Mouse (Mus musculus) embryo, embryonic 10.5 days (tissue): ENCODE measurements around the gene Fbxo39.
A peak's percentile ranks its signal among the peaks of the same experiment; 100 is the strongest.

Experiments used
- DNase-seq: peaks from one replicate; pipeline ENCODE4 v3.0.0-alpha.2; 2015; ENCODE audit warnings: low spot score

Fbxo39 gene

GRCm38 (mm10) chr11:72314151-72314895 is at the start of gene Fbxo39:
TSS of gene Fbxo39 (plus strand) at chr11:72314444.
- DNase-seq = peak; percentile 10

- DNase-seq = peak; percentile 25
Observed at GRCm38 (mm10) chr11:72265483-72265882, 48.8 kb upstream of the Fbxo39 start.

- peak; percentile 81 for DNase-seq
Observed at GRCm38 (mm10) chr11:72266207-72266959, 47.9 kb upstream of the Fbxo39 start.

DNA sequence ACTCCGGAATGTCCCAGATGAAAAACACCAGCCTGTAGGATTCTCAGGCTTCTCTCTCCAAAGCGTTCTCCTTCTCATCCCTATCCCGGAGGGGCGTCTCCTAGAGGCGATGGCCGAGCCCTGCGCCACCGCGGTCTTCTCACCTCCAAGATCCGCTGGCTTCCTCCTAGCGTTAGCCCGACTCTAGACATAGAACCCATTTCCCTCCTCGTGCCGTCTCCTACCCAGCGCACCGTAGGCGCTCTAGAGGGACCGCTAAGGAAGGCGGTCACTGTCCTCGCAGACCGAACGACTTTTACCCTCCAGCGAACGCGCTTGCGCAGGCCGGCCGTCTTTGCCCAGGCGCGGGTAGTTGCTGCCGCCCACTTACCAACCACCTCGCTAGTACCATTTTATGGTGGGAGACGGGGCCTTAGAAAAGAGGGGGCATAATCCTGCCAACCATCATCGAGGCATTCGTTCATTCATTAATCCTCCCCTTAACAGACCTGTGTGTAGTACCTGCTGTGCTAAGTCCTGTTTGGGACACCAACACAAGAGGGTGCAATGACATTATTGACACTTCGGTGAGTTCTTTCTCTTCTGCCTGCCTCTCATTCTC is 47.2 kb upstream of the Fbxo39 start, which contains the start of gene Slc13a5:
Slc13a5 (minus strand) TSS at position 263 of the 601 bp plus-strand sequence.
- DNase-seq = peak; percentile 52

DNA sequence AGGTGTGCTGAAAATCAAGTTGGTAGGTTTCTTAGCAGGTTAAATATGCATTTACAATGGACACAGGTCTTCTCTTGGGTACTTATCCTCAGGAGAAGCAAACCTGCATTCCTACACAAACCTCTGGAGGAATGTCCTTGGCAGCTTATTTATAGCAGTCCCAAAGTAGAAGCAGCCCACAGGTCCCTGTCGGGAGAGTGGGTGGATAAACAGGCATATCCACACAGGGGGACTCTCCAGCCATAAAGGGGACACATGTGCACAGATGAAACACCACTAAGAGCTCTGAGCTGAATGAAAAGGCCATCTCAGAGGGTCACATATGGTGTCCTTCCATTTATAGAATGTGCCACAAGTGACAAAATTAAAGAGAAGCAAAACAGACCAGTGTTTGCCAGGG is 42.5 kb upstream of the Fbxo39 start:
- no peak for DNase-seq

DNA sequence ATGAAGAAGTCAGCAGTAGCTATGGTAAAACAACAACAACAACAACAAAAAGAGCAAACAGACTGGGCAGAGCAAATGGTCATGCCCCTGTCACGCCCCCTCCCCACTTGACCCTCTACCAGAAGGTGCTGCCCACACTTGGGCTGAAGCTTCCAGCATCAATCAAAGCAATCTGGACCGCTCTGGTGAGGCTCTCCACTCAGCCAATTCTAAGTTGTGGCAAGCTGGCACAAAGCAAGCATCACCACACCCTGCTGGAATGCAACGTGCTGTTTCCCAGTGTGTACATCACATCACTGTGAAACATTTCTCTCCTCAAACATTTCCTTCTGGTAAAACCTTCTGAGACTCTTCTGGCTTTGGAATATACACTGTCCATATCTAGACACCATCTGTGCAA is 40.9 kb upstream of the Fbxo39 start:
- DNase-seq = no peak

GRCm38 (mm10) chr11:72281143-72281851 is 32.9 kb upstream of the Fbxo39 start:
- no peak for DNase-seq

DNA sequence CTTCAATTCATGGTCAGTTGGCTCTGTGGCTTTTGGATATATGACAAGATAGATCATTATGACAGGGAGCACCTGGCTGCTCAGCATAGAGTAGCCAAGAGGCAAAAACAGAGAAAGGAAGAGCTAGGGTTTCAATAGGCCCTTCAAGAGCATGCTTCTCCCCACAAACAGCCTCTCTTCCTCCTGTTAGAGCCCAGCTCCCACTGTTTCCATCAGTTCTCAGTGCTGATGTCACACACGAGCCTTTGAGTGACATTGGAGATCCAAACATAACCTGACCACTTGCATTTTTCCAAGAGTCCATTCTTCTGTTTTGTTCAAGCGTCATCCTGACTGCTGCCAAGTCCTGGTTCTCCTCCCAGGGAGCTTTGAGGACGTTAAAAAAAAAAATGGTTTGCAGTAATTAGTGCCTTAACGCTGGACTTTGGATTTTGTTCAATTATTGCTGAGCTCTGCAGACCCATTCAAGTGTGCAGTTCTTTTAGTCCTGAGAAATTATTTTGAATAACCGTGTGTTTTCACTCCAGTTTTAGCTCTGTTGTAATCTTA is 32.3 kb upstream of the Fbxo39 start:
- no peak for DNase-seq

GRCm38 (mm10) chr11:72283486-72284224 is 30.6 kb upstream of the Fbxo39 start:
- no peak for DNase-seq

DNA sequence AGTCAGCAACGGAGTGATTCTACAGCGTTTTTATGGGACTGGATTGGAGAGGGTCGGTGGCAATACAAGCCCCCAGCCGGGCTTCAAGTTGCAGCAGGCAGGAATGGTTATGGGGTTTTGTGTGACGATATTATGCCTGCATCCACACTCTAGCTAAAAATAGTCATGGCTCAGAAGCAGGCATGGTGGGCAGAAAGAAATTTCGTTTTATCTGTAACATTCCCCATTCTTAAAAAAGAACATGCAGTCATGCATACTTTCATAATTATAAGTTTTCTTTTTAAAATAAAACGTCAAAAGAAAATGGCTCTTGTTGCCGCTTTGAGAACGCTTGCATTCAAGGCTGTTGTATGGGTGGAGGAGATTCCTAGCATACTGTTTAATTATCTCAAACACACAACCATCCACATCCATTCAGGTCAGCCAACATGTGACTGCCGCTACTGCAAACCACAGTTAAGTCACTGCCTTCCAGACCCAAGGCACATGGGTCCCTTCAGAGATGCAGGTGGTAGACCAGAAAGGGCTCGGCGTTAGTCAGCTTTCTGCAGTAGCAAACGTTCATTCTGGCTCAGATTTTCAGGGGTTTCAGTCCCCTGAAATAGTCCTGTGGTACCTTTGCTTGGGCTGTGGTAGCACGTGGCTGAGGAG is 29.6 kb upstream of the Fbxo39 start:
- DNase-seq = no peak

DNA sequence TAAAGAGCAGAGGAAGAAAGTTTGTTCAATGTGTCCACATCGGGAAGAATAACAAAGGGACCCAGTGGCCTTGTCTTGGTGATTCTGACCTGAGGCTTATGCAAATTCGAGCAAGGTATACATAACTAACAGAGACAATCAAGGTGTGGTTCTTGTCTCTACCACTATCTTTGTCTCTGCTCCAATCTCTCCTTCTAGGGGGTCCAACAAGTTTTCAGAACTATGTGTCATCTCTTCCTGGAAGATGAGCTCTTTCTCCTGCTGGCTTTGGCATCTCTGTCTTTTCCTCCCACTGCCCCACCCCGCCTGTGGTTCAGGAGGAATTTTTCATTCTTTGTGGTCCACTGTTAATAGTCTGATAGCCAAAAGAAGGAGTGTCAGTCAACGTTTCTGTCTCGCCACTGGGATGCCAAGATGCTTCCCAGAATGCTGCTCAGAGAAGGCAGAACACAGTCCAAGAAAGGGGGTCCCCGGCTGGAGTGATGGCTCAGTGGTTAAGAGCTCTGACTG is 28.2 kb upstream of the Fbxo39 start:
- no peak for DNase-seq

DNA sequence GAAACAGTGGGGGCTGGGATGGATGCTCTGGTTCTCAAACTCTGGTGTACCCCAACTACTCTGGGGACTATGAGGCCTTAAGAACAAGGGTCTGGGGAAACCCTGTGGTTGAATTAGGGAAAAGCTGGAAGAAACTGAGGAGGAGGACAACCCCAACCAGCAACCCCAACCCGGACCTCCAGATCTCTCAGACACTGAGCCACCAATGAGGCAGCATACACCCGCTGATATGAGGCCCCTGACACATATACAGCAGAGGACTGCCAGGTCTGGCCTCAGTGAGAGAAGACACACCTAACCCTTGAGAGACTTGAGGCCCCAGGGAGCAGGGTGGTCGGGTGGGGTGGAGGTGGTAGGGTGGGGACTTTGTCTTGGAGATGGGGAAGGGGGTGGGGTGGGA is 27.6 kb upstream of the Fbxo39 start:
- no peak for DNase-seq

DNA sequence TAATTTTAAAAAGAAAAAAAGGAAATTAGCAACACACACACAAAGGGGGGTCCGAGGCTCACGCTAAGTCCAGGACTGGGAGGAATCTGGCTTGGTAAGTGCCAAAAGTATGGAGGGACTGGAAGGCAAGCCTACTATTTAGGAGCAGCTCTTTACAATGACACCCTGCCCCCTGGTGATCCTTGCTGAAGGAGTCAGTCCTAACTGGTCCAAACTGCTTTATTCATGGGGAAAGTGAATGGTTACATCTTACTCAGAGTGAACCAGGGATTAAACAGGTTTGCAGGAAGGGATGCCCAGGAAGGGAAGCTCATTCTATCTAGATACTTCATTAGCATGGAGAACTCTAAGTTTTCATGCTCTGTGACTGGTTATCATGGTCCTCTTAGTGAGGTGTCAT is 27.1 kb upstream of the Fbxo39 start:
- no peak for DNase-seq

DNA sequence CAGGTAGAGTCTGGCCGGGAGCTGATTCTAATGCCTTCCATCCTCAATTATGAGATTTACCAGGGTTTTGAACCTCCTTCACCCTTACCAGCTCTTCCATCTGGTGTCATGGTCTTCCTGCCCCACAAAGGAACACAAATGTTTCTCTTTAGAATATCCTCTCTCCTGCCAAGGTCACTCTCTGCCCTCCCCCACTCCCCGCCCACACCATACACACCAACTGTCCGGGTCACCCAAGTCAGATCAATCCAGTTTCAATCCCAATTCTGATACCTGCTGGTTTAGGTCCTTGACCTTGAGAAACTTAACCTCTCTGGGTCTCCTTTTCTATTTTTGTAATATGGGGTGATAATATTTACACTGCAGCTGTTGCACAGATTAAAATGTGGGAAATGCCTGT is 26.7 kb upstream of the Fbxo39 start:
- DNase-seq = no peak

- no peak for DNase-seq
Observed at GRCm38 (mm10) chr11:72293116-72293515, 21.1 kb upstream of the Fbxo39 start.

GRCm38 (mm10) chr11:72301334-72301733 is 12.9 kb upstream of the Fbxo39 start, which contains the start of gene Xaf1:
TSS of gene Xaf1 (plus strand) at chr11:72301629.
- DNase-seq = peak; percentile 3

DNA sequence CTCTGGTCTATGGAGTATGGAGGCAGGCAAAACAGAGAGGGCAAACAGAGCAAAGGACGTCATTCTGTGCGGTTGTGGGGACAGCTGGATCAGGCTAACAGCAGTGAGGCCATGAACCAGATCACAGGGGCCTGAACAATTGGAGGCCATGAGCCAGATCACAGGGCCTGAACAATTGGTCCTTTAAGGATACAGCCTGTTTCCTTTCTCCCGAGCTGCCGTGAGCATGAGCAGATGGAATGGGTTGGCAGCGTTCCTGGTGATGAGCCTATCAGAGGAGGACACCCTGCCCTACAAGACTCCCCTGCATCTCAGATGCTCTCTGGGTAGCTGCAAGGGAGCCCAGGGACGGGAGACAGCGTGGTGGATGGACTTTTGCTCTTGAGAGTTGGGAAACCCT is 12.0 kb upstream of the Fbxo39 start:
- no peak for DNase-seq

DNA sequence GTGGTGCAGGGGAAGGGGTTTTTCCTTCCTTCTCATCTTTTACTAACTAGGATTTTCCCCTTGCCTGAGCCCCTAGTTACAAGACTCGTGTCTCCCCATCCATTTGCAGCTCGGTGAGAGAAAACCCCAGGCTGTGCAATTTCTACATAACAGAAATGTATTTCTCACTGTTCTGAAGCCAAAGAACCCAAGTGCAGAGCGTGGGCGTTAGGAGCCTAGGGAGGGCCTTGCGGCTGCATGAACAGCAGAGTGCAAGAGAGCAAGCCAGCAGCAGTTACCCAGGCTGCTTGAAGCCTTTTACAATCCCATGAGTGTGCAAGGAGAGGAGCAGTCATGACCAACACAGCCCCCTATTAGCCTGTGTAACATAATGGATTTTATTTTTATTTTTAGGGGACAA is 6.8 kb upstream of the Fbxo39 start:
- no peak for DNase-seq

DNA sequence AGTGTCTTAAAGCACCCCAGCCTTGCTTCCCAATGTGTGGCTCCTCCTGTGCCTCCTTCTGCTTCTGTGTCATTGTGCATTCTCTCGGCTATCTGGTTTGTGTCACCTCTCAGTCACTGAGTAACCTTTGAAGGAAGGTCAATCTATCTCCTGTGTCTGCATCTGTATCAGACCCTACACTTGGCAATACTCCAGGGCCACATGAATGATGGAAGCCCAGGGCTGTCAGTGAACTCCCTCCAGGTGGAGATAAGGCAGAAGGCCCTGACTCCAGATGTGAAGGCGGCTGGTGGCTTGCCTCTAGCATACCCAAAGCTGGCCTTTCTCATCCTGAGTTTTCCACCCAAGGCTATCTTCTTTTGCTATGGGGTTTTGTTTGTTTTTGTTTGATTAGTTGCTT is 5.3 kb upstream of the Fbxo39 start:
- DNase-seq = no peak

GRCm38 (mm10) chr11:72310491-72310890 is 3.8 kb upstream of the Fbxo39 start:
- DNase-seq = no peak
